7 mouse cellular contexts compared by ENCODE assay signal in the genomic region with DNA sequence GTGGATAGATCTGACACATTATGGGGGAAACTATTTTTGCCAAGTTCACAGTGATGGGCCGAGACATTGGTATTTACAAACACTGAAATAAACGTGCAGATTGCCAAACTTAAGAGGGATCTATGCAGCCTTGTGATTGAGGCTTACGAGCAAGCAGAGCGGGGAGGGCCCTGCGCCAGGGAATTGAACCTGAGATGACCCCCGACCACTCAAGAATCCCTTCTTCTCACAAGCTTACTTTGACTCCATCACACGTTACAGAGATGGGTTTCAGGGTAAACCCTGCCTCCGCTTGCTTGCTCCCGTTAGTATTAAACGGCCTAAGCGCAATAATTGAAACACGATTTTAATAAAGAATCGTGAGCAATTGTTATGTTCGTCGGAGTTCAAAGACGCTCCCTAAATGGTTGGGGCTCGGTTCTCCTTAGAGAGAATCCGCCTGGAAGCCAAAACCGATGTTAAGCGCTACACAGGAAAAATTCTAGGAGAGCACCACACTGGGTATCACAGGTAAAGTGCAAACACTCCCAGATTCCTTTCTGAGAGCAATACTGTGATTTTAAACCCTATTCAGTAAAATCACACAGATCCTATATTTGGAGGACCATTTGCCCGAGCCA. TPM values are rescaled to one million over a fixed set of nuclear protein-coding genes. Genes with fewer than 3 reads are reported as not detected.
A peak's percentile ranks its signal among the peaks of the same experiment; 100 is the strongest.
DNase-seq lines count a peak whose midpoint lies in the region; ATAC-seq lines count a peak whose summit lies in the region.

No protein-coding gene starts in this region.

- no peaks in the 10 kb centered on the region for H3K9me3 ChIP-seq in megakaryocyte, embryonic 14.5 days
- H3K9me3 ChIP-seq in forebrain, embryonic 10.5 days: no peaks in the 10 kb centered on the region
- no peaks in the 10 kb centered on the region for H3K9me3 ChIP-seq in limb, embryonic 10.5 days (replicated peaks)
- no peaks in the 10 kb centered on the region for H3K9me3 ChIP-seq in stomach, embryonic 16.5 days (replicated peaks; ENCODE audit: control insufficient read depth, low read length)

- peaks cover 55% of the 10 kb centered on the region for H3K4me1 ChIP-seq in megakaryocyte, embryonic 14.5 days
- peaks cover 37% of the 10 kb centered on the region for H3K4me1 ChIP-seq in forebrain, embryonic 10.5 days
- H3K4me1 ChIP-seq in limb, embryonic 10.5 days: peaks cover 29% of the 10 kb centered on the region
- H3K4me1 ChIP-seq in stomach, embryonic 16.5 days (ENCODE audit: control insufficient read depth, insufficient read depth, low read length): peaks cover 12% of the 10 kb centered on the region; the same call in 1 of the 2 replicates

- H3K27me3 ChIP-seq in megakaryocyte, embryonic 14.5 days (replicated peaks): peaks cover 47% of the 10 kb centered on the region
- peaks cover 82% of the 10 kb centered on the region for H3K27me3 ChIP-seq in forebrain, embryonic 10.5 days (ENCODE audit: poor library complexity, severe bottlenecking)
- peaks cover 78% of the 10 kb centered on the region for H3K27me3 ChIP-seq in limb, embryonic 10.5 days (ENCODE audit: low read depth, poor library complexity, severe bottlenecking)
- H3K27me3 ChIP-seq in stomach, embryonic 16.5 days (ENCODE audit: control insufficient read depth, insufficient read depth, low read length): peaks cover 78% of the 10 kb centered on the region

- H3K36me3 ChIP-seq in megakaryocyte, embryonic 14.5 days (replicated peaks; ENCODE audit: low read length): no peaks in the 10 kb centered on the region
- no peaks in the 10 kb centered on the region for H3K36me3 ChIP-seq in forebrain, embryonic 10.5 days (replicated peaks)
- no peaks in the 10 kb centered on the region for H3K36me3 ChIP-seq in limb, embryonic 10.5 days
- H3K36me3 ChIP-seq in stomach, embryonic 16.5 days (ENCODE audit: control insufficient read depth, insufficient read depth, low read length): no peaks in the 10 kb centered on the region

- under 1% methylated on average over 21 of the region's 21 CpGs for WGBS in forebrain, embryonic 10.5 days
- WGBS in limb, embryonic 10.5 days: under 1% methylated on average over 21 of the region's 21 CpGs
- 2% methylated on average over 21 of the region's 21 CpGs for WGBS in stomach, embryonic 16.5 days

- peak overlapping the region; percentile 92 for H3K4me3 ChIP-seq in megakaryocyte, embryonic 14.5 days (replicated peaks)
- H3K4me3 ChIP-seq in forebrain, embryonic 10.5 days: peak overlapping the region; percentile 58
- H3K4me3 ChIP-seq in limb, embryonic 10.5 days: peak overlapping the region; percentile 52
- H3K4me3 ChIP-seq in stomach, embryonic 16.5 days (replicated peaks; ENCODE audit: low read length): peak overlapping the region; percentile 30

- ATAC-seq in megakaryocyte, adult 5-6 weeks (ENCODE audit: poor library complexity, severe bottlenecking): no peak
- no peak for ATAC-seq in stomach, embryonic 16.5 days (ENCODE audit: insufficient read depth, low FRiP score)

- no peak overlapping the region for H3K27ac ChIP-seq in forebrain, embryonic 10.5 days
- H3K27ac ChIP-seq in limb, embryonic 10.5 days: no peak overlapping the region
- no peak overlapping the region for H3K27ac ChIP-seq in stomach, embryonic 16.5 days (ENCODE audit: low read length)

- peak overlapping the region; percentile 70 for H3K4me2 ChIP-seq in stomach, embryonic 16.5 days (ENCODE audit: low read depth, low read length)

- no peak overlapping the region for H3K9ac ChIP-seq in stomach, embryonic 16.5 days (ENCODE audit: low read length)

- DNase-seq in forebrain, embryonic 10.5 days (ENCODE audit: extremely low spot score, low spot score): no peak
- no peak for DNase-seq in limb, embryonic 10.5 days (ENCODE audit: low spot score)
- DNase-seq in cerebellum, postnatal 4 days (ENCODE audit: low spot score in 2 of 2): no peak
- no peak for DNase-seq in kidney, postnatal 14 days

RNA-seq across cellular contexts. Expression of a gene that starts 12.2 kb away (rescaled TPM):
- polyA plus RNA-seq in megakaryocyte, embryonic 14.5 days (2012; ENCODE audit: insufficient read depth, low replicate concordance): 0.81 TPM in 1 of 2 replicates, not detected in the other
- 3.7 and 4.3 TPM in 2 replicates for total RNA-seq in megakaryocyte, adult 5-6 weeks (2015)
- total RNA-seq in megakaryocyte, adult 5-6 weeks (2017): 2.8 and 5.2 TPM in 2 replicates
- polyA plus RNA-seq in forebrain, embryonic 10.5 days (2016; fragmentation: Nextera tagmentation; extraction: Ambion mirVana): 0.26 and 0.41 TPM in 2 replicates
- polyA plus RNA-seq in limb, embryonic 10.5 days (2016; fragmentation: Nextera tagmentation; extraction: Ambion mirVana): 0.20 TPM in 1 of 2 replicates, not detected in the other
- 0.92 and 1.1 TPM in 2 replicates for polyA plus RNA-seq in stomach, embryonic 16.5 days (2015; fragmentation: Nextera tagmentation; extraction: Ambion mirVana)

RNA-seq across cellular contexts. Expression of a gene that starts 16.3 kb away (rescaled TPM):
- not detected in 2 replicates for polyA plus RNA-seq in megakaryocyte, embryonic 14.5 days (2012; ENCODE audit: insufficient read depth, low replicate concordance)
- not detected in 2 replicates for total RNA-seq in megakaryocyte, adult 5-6 weeks (2015)
- total RNA-seq in megakaryocyte, adult 5-6 weeks (2017): not detected in 2 replicates
- polyA plus RNA-seq in forebrain, embryonic 10.5 days (2016; fragmentation: Nextera tagmentation; extraction: Ambion mirVana): 0.09 TPM in 1 of 2 replicates, not detected in the other
- polyA plus RNA-seq in limb, embryonic 10.5 days (2016; fragmentation: Nextera tagmentation; extraction: Ambion mirVana): 0.14 and 0.28 TPM in 2 replicates
- polyA plus RNA-seq in stomach, embryonic 16.5 days (2015; fragmentation: Nextera tagmentation; extraction: Ambion mirVana): 0.09 TPM in 1 of 2 replicates, not detected in the other

RNA-seq across cellular contexts. Expression of a gene that starts 38.1 kb away (rescaled TPM):
- polyA plus RNA-seq in megakaryocyte, embryonic 14.5 days (2012; ENCODE audit: insufficient read depth, low replicate concordance): 89.8 and 975 TPM in 2 replicates
- total RNA-seq in megakaryocyte, adult 5-6 weeks (2015): 0.91 and 1.1 TPM in 2 replicates
- total RNA-seq in megakaryocyte, adult 5-6 weeks (2017): 48.2 and 145 TPM in 2 replicates
- 12.1 and 14.3 TPM in 2 replicates for polyA plus RNA-seq in forebrain, embryonic 10.5 days (2016; fragmentation: Nextera tagmentation; extraction: Ambion mirVana)
- 7.3 and 8.5 TPM in 2 replicates for polyA plus RNA-seq in limb, embryonic 10.5 days (2016; fragmentation: Nextera tagmentation; extraction: Ambion mirVana)
- polyA plus RNA-seq in stomach, embryonic 16.5 days (2015; fragmentation: Nextera tagmentation; extraction: Ambion mirVana): 10.9 TPM in 1 of 2 replicates, not detected in the other

RNA-seq across cellular contexts. Expression of a gene that starts 38.4 kb away (rescaled TPM):
- 7.0 TPM in 1 of 2 replicates, not detected in the other for polyA plus RNA-seq in megakaryocyte, embryonic 14.5 days (2012; ENCODE audit: insufficient read depth, low replicate concordance)
- total RNA-seq in megakaryocyte, adult 5-6 weeks (2015): 78.9 and 108 TPM in 2 replicates
- total RNA-seq in megakaryocyte, adult 5-6 weeks (2017): 1,539 and 1,747 TPM in 2 replicates
- polyA plus RNA-seq in forebrain, embryonic 10.5 days (2016; fragmentation: Nextera tagmentation; extraction: Ambion mirVana): 6.4 and 7.7 TPM in 2 replicates
- 10.3 and 11.8 TPM in 2 replicates for polyA plus RNA-seq in limb, embryonic 10.5 days (2016; fragmentation: Nextera tagmentation; extraction: Ambion mirVana)
- polyA plus RNA-seq in stomach, embryonic 16.5 days (2015; fragmentation: Nextera tagmentation; extraction: Ambion mirVana): 2.6 and 4.0 TPM in 2 replicates

RNA-seq across cellular contexts. Expression of a gene that starts 43.9 kb away (rescaled TPM):
- 304 and 570 TPM in 2 replicates for polyA plus RNA-seq in megakaryocyte, embryonic 14.5 days (2012; ENCODE audit: insufficient read depth, low replicate concordance)
- 34.9 and 43.5 TPM in 2 replicates for total RNA-seq in megakaryocyte, adult 5-6 weeks (2015)
- 115 and 127 TPM in 2 replicates for total RNA-seq in megakaryocyte, adult 5-6 weeks (2017)
- 53.1 and 58.6 TPM in 2 replicates for polyA plus RNA-seq in forebrain, embryonic 10.5 days (2016; fragmentation: Nextera tagmentation; extraction: Ambion mirVana)
- polyA plus RNA-seq in limb, embryonic 10.5 days (2016; fragmentation: Nextera tagmentation; extraction: Ambion mirVana): 27.4 and 36.3 TPM in 2 replicates
- polyA plus RNA-seq in stomach, embryonic 16.5 days (2015; fragmentation: Nextera tagmentation; extraction: Ambion mirVana): 13.4 and 15.5 TPM in 2 replicates

Comparison
In these comparisons a context has a peak if more than half of its experiments do, and no peak if none do; other contexts are left out.
1. H3K4me3 ChIP-seq: peak in every context shown above with its lines; median percentile 92 in megakaryocyte, embryonic 14.5 days; 58 in forebrain, embryonic 10.5 days; 52 in limb, embryonic 10.5 days; 30 in stomach, embryonic 16.5 days.